Mouse (Mus musculus): Measurements from ENCODE around the gene Polr2l. TPM values are rescaled to one million over a fixed set of nuclear protein-coding genes. Genes with fewer than 3 reads are reported as not detected.

Gene Polr2l
- polyA plus RNA-seq (2017; shearing (Covaris generic)): 28.5 TPM

DNA sequence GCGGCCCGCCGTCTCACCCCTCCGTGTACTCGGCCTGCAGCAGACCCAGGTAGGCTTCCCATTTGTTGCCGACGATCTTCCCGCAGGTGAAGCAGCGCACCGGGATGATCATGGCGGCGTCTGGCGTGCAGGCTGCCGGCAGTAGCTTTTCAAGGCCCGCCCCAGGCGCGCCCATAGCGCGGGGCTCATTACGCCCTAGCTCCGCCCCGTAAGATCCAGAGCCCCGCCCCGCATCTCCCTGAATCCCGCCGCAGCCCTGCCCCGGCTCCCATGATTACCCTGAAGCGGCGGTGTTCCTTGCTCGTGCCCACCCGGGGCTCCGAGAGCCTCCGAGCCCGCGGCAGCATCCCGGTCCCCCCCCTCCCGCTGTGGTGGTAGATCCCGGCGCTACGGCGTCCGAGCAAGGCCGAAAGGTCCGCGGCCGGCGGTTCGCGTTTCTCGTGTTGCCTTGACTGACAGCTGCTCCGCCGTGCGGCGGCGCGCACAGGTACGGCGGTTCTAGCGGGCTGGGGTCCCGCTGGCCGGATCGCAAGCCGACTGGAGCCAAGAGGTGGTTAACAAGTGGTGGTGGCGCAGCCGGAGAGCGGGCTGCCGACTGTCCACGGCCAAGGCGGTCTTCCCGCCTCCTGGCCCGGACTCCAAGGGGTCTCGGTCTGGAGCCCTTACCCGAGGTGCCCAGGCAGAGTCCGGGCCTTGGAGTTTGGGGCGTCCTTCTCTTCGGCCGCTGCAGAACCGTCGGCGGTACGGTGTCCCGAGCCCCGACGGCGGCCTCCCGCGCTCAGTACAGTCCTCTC, at the start of gene Polr2l, which contains the start of gene Tspan4:
Gene Polr2l, minus strand, starts transcription at position 122 of the 794 bp plus-strand sequence.
Gene Tspan4, plus strand, starts transcription at position 230 of the 794 bp plus-strand sequence.

DNA sequence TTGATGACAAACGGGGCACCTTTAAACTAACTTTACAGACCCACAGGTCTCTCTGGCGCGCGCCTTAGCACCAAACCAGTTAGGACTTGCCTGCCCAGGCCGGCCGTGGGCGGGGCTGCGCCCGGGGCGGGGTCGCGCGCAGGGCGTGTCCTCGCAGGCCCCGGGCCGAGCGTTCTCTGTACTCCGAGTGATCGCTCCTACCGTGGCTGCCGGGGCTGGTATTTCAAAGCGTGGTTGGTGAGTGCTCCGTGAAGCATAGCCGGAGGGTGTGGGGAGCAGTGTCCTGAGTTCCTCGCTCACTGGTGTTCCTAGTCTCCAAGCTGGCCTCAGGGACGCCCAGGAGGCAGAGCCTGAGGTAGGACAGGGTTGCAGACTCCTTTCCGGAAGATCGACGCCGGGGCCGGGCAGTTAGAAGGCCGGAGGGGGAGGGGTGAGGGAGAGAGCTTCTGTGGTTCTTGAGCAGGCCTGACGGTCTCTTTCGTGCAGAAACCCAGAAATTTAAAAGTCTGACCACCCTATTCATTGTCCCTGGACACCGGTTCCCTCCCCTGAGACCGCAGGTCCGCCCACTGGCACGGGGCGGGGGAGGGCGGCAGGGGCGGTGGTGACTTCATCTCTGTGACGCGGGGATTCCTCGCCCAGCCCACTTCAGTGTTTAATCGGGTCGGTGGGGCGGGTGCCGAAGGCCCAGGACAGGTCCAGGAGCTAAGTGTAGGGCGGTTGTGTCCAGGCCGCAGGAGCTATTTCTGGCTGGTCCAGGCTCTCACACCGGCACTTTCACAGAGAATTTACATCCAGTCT, 7.5 kb downstream of the Polr2l start, which contains the start of gene Cd151:
Gene Cd151, plus strand, starts transcription at position 163 of the 801 bp plus-strand sequence.

DNA sequence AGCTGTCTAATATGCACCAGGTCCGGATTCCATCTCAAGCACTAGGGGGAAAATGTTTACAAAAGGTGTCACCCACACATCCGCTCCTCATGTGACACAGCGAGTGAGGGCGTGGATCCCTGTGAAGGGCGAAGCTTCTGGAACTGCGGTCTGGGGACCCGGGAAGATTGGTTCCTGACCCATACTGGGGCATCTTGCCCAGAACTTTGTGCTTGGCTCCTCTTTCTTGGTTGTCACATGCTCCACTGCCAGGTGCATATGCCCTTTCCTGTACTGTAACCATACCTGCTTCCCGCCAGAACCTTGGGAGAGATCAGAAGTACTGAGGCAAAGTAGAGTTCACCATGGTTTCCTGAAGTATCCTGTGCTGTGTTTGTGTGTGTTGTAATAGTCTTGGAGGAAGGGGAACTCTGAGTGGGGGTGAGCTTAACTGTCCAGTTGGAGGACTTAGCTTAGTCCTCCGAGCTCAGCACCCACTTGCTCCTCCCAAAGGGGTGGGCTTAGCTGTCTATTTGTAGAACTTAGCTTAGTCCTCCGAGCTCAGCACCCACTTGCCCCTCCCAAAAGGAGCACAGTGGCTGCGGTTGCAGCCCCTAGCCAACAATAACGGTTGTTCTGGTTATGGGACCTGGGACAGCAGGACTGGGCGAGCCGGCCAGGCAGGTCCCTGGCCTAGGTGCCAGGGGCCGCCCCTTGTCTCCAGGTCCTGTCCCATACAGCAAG, 14.4 kb downstream of the Polr2l start, which contains the start of gene Cracr2b:
Gene Cracr2b, plus strand, starts transcription at position 704 of the 723 bp plus-strand sequence.

DNA sequence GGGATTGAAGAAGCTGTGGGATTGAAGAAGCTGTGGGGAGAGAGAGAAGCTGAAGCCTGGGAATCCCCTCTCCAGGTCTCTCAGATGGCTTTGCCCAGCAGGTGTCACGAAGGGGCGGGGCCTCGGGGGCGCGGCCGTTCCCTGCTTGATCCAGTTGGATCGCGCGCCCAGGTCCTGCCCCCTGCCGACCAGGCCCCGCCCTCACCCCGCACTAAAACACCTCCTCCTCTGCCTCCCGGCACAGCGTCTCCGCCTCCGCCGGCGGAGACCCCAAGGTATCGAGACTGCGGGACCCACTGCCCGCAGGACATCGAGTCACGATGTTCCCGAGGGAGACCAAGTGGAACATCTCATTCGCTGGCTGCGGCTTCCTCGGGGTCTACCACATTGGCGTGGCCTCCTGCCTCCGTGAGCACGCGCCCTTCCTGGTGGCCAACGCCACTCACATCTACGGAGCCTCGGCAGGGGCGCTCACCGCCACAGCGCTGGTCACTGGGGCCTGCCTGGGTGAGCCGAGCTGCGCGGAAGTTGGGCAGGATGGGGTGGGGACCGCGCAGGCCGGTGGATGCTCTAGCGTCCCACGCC, 19.9 kb downstream of the Polr2l start, which contains the start of gene Pnpla2:
Gene Pnpla2, plus strand, starts transcription at position 232 of the 585 bp plus-strand sequence.

DNA sequence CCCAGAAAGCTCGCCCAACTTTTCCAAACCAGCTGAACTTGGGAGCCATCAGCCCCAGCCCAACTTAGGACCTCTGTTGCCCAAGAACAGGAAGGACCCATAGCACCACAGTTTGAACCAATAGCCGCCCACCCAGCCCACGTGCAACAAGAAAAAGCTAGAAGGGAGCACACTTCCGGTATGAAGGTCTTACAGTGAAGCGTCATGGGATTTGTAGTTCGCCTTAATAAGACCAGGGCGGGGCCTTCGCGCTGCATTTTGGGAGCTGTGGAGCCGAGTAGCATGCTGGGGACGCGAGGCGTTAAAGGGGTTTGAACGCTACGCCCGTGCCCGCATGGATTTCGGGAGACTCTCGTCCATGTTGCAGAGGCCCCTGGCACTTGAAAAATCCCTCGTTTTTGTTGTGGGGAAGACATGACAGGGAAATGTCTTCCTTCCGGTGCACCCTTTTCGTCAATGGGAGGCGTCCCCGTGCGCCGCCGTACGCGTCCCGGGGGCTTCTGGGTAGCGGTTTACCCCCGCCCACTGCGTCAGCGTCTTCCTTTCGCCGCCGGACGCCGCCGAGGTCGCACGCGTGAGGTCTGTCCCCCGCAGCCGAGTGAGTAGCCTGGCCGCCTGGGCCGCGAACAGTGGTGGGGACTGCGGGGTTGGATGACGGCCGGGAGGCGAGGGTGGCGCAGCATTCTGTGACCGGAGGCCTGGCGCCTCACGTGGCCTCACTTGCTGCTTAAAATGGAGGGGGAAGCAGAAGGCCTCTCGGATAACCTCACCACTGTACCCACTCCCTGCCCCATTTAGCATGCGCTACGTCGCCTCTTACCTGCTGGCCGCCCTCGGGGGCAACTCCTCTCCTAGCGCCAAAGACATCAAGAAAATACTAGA, 27.6 kb downstream of the Polr2l start, which contains the start of gene Rplp2:
Gene Rplp2, plus strand, starts transcription at position 261 of the 882 bp plus-strand sequence.

DNA sequence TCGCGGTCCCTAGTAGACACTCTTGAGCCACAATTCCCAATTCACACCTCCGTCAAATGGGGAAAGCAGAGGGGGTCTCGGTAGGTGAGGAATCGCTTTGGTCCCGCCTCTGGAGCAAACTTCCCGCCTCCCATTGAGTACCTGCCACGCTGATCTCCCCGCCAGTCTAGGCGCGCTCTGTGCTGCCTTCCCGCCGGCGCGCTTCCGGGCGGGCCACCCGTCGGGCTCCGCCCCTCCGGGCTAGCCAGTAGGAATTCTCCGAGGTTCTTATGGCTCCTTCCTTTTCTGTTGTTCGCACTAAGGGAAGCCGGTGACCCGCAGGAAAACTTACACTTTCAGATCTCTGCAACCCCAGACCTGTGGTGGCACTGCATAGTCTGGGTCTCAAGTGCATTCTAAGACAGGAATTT, 31.1 kb downstream of the Polr2l start, which contains the start of gene Pidd1:
Gene Pidd1, minus strand, starts transcription at position 198 of the 410 bp plus-strand sequence.

DNA sequence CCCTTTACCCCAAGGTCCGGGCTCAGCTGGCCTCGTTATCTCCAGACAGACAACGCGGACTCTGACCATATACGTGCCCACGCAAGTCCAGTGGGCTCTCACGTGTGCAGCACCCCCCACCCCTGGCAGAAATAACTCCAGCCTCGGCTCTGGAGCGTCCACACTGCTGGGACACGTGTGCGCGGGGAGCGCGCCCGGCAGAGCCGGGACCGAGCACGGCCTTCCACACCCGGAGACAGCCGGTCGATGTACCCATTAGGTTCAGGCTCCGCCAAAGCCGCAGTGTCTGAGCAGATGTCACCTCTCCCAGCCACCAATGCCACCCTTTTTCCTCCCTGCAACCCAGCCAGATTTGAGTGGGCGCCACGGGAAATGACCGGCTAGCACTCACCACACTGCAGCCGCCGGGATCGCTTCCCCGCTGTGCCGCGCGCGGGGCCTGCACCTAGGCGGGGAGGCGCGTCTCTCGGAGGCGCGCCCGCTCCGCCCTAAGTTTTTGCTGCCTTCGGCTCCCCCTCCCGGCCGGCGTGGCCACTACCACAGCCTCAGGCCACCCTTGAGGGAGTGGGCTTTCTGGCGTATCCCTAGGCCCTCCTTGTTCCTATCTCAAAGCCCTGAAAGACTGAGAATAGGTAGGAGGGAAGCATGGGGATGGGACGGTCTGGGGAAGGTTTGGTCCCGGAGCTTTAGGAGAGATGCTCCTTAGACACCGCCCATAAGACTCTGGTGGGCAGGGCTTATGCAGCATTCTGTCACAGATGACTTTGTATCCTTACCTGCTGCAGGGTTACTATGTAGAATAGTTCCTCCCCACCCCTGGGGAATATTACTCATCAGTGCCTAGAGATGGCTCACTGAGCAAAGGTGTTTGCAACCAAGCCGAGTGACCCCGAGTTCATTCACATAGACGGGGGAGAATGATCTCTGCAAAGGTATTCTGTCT, 37.5 kb downstream of the Polr2l start, which contains the start of gene Slc25a22:
Gene Slc25a22, minus strand, starts transcription at position 715 of the 943 bp plus-strand sequence.

DNA sequence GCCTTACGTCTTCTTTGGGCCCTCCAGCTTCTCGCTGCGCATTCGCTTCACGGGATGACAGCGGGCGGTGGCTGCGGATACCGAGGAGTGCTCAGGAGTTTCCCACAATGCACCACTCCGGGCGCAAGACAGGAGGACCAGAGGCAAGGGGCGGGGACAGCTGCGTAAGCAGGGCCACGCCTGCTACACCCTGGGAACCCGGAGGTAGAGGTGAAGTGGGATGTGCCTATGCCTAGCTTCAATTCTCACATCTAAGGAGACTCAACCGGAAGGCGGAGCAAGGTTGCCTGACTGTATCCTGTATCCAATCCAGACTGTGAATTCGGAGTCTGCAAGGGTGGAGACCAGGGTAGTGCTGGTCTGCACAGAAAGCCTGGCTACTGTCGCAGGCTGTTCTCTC, 45.6 kb downstream of the Polr2l start, which contains the start of gene Cend1:
Gene Cend1, minus strand, starts transcription at position 182 of the 400 bp plus-strand sequence.

Other genes starting within 250 kb of the Polr2l start
- 99.1 TPM for gene Phrf1, start 246.3 kb downstream of the Polr2l start, polyA plus RNA-seq (2017; shearing (Covaris generic))
- 129 TPM for gene Irf7, start 208.7 kb downstream of the Polr2l start, polyA plus RNA-seq (2017; shearing (Covaris generic))
- not detected for gene Cdhr5, start 198.3 kb downstream of the Polr2l start, polyA plus RNA-seq (2017; shearing (Covaris generic))
- not detected for gene Sct, start 196.0 kb downstream of the Polr2l start, polyA plus RNA-seq (2017; shearing (Covaris generic))
- gene Drd4, start 183.1 kb downstream of the Polr2l start, polyA plus RNA-seq (2017; shearing (Covaris generic)): not detected
- 71.1 TPM for gene Deaf1, start 147.4 kb downstream of the Polr2l start, polyA plus RNA-seq (2017; shearing (Covaris generic))
- gene Tmem80, start 147.4 kb downstream of the Polr2l start, polyA plus RNA-seq (2017; shearing (Covaris generic)): 49.0 TPM
- 0.06 TPM for gene Eps8l2, start 136.3 kb downstream of the Polr2l start, polyA plus RNA-seq (2017; shearing (Covaris generic))
- gene Taldo1, start 82.9 kb downstream of the Polr2l start, polyA plus RNA-seq (2017; shearing (Covaris generic)): 309 TPM
- gene Gatd1, start 61.0 kb downstream of the Polr2l start, polyA plus RNA-seq (2017; shearing (Covaris generic)): 82.3 TPM
- gene Cend1, start 45.6 kb downstream of the Polr2l start, polyA plus RNA-seq (2017; shearing (Covaris generic)): 0.37 TPM
- 75.9 TPM for gene Slc25a22, start 37.2 kb downstream of the Polr2l start, polyA plus RNA-seq (2017; shearing (Covaris generic))
- 12.2 TPM for gene Pidd1, start 31.1 kb downstream of the Polr2l start, polyA plus RNA-seq (2017; shearing (Covaris generic))
- gene Rplp2, start 27.8 kb downstream of the Polr2l start, polyA plus RNA-seq (2017; shearing (Covaris generic)): 1,397 TPM
- gene Pnpla2, start 19.9 kb downstream of the Polr2l start, polyA plus RNA-seq (2017; shearing (Covaris generic)): 75.2 TPM
- gene Cracr2b, start 14.0 kb downstream of the Polr2l start, polyA plus RNA-seq (2017; shearing (Covaris generic)): not detected
- gene Cd151, start 7.7 kb downstream of the Polr2l start, polyA plus RNA-seq (2017; shearing (Covaris generic)): 9.0 TPM
- 1.9 TPM for gene Tspan4, start 108 bp upstream of the Polr2l start, polyA plus RNA-seq (2017; shearing (Covaris generic))
- 22.6 TPM for gene Chid1, start 64.7 kb upstream of the Polr2l start, polyA plus RNA-seq (2017; shearing (Covaris generic))
- gene Ap2a2, start 87.0 kb upstream of the Polr2l start, polyA plus RNA-seq (2017; shearing (Covaris generic)): 55.7 TPM
- gene Muc6, start 180.2 kb upstream of the Polr2l start, polyA plus RNA-seq (2017; shearing (Covaris generic)): not detected
- not detected for gene Muc2, start 215.2 kb upstream of the Polr2l start, polyA plus RNA-seq (2017; shearing (Covaris generic))

All from CD4-positive, CD25-positive, alpha-beta regulatory T cell (primary cell).